Mouse (Mus musculus) left cerebral cortex, postnatal 4 days (tissue): ENCODE measurements around the gene Hist1h3a. TPM values are rescaled to one million over a fixed set of nuclear protein-coding genes. Genes with fewer than 3 reads are reported as not detected.

Experiments used
- DNase-seq: peaks from one replicate; pipeline ENCODE4 v3.0.0-alpha.2; 2022
- intact Hi-C: fragments of 180-260 bp; cut with DNase I; formaldehyde crosslinking; loops from one replicate; pipeline ENCODE4 v1.15.1; 2025
- microRNA-seq: library from miRNA; unstranded; fragments of <30 nt; microRNA quantifications from one replicate; pipeline ENCODE4 v1.2.0, GENCODE M21; 2022
- total RNA-seq, 2 experiments: library from RNA; stranded (reverse); gene quantifications; 2 replicates each; pipeline ENCODE4 v1.2.3; 2021

The Hist1h3a gene
- total RNA-seq, 2 experiments from 2014 or later = 114 to 125 TPM

GRCm38 (mm10) chr13:23716261-23717042 is 45.7 kb downstream of the Hist1h3a start:
- intact Hi-C loops = no loop called here
- DNase-seq = no peak

Small RNA genes lying within 50 kb of the gene (microRNA-seq; reads per million reads assigned to microRNA genes)
- not detected for gene Gm44314
- gene Gm44484 = not detected

Other genes starting within 250 kb of the Hist1h3a start
- 100 to 1,000 TPM; 441 to 470 TPM for gene Hist1h4h, start 231.3 kb downstream of the Hist1h3a start, total RNA-seq
- gene Hist1h2af, start 228.5 kb downstream of the Hist1h3a start, total RNA-seq = 10 to 100 TPM; 74.6 to 86.0 TPM
- 10 to 100 TPM; 22.0 to 28.6 TPM for gene Hist1h3g, start 227.0 kb downstream of the Hist1h3a start, total RNA-seq
- gene Hist1h2bh, start 219.0 kb downstream of the Hist1h3a start, total RNA-seq = 1 to 10 TPM; 4.5 to 6.1 TPM
- gene Hist1h3f, start 218.3 kb downstream of the Hist1h3a start, total RNA-seq = 10 to 100 TPM; 42.2 to 44.0 TPM
- gene Hist1h4f, start 210.7 kb downstream of the Hist1h3a start, total RNA-seq = 100 to 1,000 TPM; 224 to 235 TPM
- gene Hist1h1d, start 209.1 kb downstream of the Hist1h3a start, total RNA-seq = 10 to 100 TPM; 12.0 to 12.4 TPM
- 100 to 1,000 TPM; 130 to 134 TPM for gene Hist1h3e, start 200.0 kb downstream of the Hist1h3a start, total RNA-seq
- gene Hist1h2ae, start 191.2 kb downstream of the Hist1h3a start, total RNA-seq = 10 to 100 TPM; 24.5 to 31.0 TPM
- 100 to 1,000 TPM; 203 to 225 TPM for gene Hist1h2bg, start 191.0 kb downstream of the Hist1h3a start, total RNA-seq
- gene Hist1h2bf, start 188.2 kb downstream of the Hist1h3a start, total RNA-seq = 100 to 1,000 TPM in 1 of 2 experiments, 10 to 100 TPM in 1; 87.5 to 105 TPM
- gene Hist1h2ad, start 188.0 kb downstream of the Hist1h3a start, total RNA-seq = 10 to 100 TPM; 18.6 to 25.5 TPM
- gene Hist1h3d, start 186.6 kb downstream of the Hist1h3a start, total RNA-seq = 10 to 100 TPM; 18.8 to 24.3 TPM
- gene Hist1h4d, start 180.8 kb downstream of the Hist1h3a start, total RNA-seq = 100 to 1,000 TPM; 177 to 192 TPM
- gene Hist1h2be, start 141.3 kb downstream of the Hist1h3a start, total RNA-seq = 10 to 100 TPM; 13.0 to 16.9 TPM
- gene Hist1h1e, start 139.8 kb downstream of the Hist1h3a start, total RNA-seq = 100 to 1,000 TPM; 112 to 117 TPM
- 1 to 10 TPM; 4.8 to 5.4 TPM for gene Hist1h2ac, start 78.4 kb downstream of the Hist1h3a start, total RNA-seq
- gene Hist1h2bc, start 78.2 kb downstream of the Hist1h3a start, total RNA-seq = 10 to 100 TPM; 16.7 to 17.0 TPM
- gene Hist1h1t, start 66.6 kb downstream of the Hist1h3a start, total RNA-seq = not detected
- gene Hist1h4c, start 63.9 kb downstream of the Hist1h3a start, total RNA-seq = 100 to 1,000 TPM; 109 to 126 TPM
- gene Hfe, start 51.5 kb downstream of the Hist1h3a start, total RNA-seq = 1 to 10 TPM; 1.7 to 2.3 TPM
- 100 to 1,000 TPM; 154 to 166 TPM for gene Hist1h1c, start 23.6 kb downstream of the Hist1h3a start, total RNA-seq
- 10 to 100 TPM; 39.8 to 41.0 TPM for gene Hist1h3c, start 16.8 kb downstream of the Hist1h3a start, total RNA-seq
- 10 to 100 TPM; 62.4 to 81.1 TPM for gene Hist1h2bb, start 15.7 kb downstream of the Hist1h3a start, total RNA-seq
- 100 to 1,000 TPM; 116 to 120 TPM for gene Hist1h2ab, start 11.3 kb downstream of the Hist1h3a start, total RNA-seq
- gene Hist1h3b, start 10.1 kb downstream of the Hist1h3a start, total RNA-seq = 100 to 1,000 TPM in 1 of 2 experiments, 10 to 100 TPM in 1; 95.4 to 102 TPM
- gene Hist1h4b, start 5.4 kb downstream of the Hist1h3a start, total RNA-seq = 100 to 1,000 TPM; 139 to 151 TPM
- 100 to 1,000 TPM; 134 to 137 TPM for gene Hist1h4a, start 1.2 kb downstream of the Hist1h3a start, total RNA-seq
- gene Hist1h1a, start 1.3 kb upstream of the Hist1h3a start, total RNA-seq = 10 to 100 TPM; 62.9 to 79.4 TPM
- gene Trim38, start 7.5 kb upstream of the Hist1h3a start, total RNA-seq = not detected
- gene Slc17a2, start 44.6 kb upstream of the Hist1h3a start, total RNA-seq = not detected
- under 1 TPM in 1 of 2 experiments, not detected in 1; 0.10 TPM for gene Slc17a3, start 77.0 kb upstream of the Hist1h3a start, total RNA-seq
- not detected for gene Slc17a1, start 105.4 kb upstream of the Hist1h3a start, total RNA-seq
- gene Slc17a4, start 152.6 kb upstream of the Hist1h3a start, total RNA-seq = not detected
- not detected for gene Hist1h2ba, start 171.8 kb upstream of the Hist1h3a start, total RNA-seq
- not detected for gene Hist1h2aa, start 172.1 kb upstream of the Hist1h3a start, total RNA-seq
- under 1 TPM; 0.26 to 0.58 TPM for gene Scgn, start 228.8 kb upstream of the Hist1h3a start, total RNA-seq